Mouse (Mus musculus) CH12.LX (cell line): ENCODE results near the gene Tmem259. TPM values are rescaled to one million over a fixed set of nuclear protein-coding genes. Genes with fewer than 3 reads are reported as not detected.

Experiments
- DNase-seq: peaks from one replicate; pipeline ENCODE4 v3.0.0-alpha.2; 2013; ENCODE audit errors: extremely low read depth
- H3K27ac ChIP-seq: 2 replicates; pipeline ENCODE4 v1.5.1; 2012; ENCODE audit warnings: low read depth, mild to moderate bottlenecking, control low read depth, moderate library complexity; ENCODE audit not compliant: insufficient read depth
- H3K27me3 ChIP-seq: replicated peaks from 2 replicates; pipeline ENCODE3; 2012; ENCODE audit warnings: inconsistent platforms
- H3K36me3 ChIP-seq, 2 experiments: replicated peaks in 1 of 2; 2 replicates each; pipeline versions ENCODE3 to v1.6.1; 2012; ENCODE audit warnings: inconsistent platforms in 1 of 2, low read length in 1 of 2, mild to moderate bottlenecking in 1 of 2, mixed read lengths in 1 of 2, moderate library complexity in 1 of 2; ENCODE audit not compliant: control insufficient read depth in 1 of 2, insufficient read depth in 1 of 2
- H3K4me1 ChIP-seq, 2 experiments: 2 replicates each; pipeline ENCODE4 v1.6.1; 2012; ENCODE audit warnings: inconsistent platforms in 1 of 2, moderate library complexity in 1 of 2; ENCODE audit not compliant: insufficient read depth in 2 of 2, control insufficient read depth in 1 of 2
- H3K4me2 ChIP-seq: 2 replicates; pipeline ENCODE4 v1.6.1; 2012; ENCODE audit warnings: low read depth, mild to moderate bottlenecking, control low read depth; ENCODE audit not compliant: poor library complexity, insufficient read depth, severe bottlenecking
- H3K4me3 ChIP-seq, 3 experiments: fragments of 150-350 bp in 1 of 3; sonication (generic) in 1 of 3; replicated peaks in 1 of 3; 2 replicates each; pipeline versions ENCODE3 to v1.5.1; 2011 to 2012; ENCODE audit warnings: low read depth in 2 of 3, low read length in 2 of 3, mild to moderate bottlenecking in 2 of 3, moderate library complexity in 2 of 3, control low read depth in 1 of 3, improper control_type of control experiment in 1 of 3, inconsistent platforms in 1 of 3, mixed read lengths in 1 of 3; ENCODE audit not compliant: poor library complexity in 1 of 3
- H3K79me2 ChIP-seq: replicated peaks from 2 replicates; pipeline ENCODE4 v1.6.1; 2012; ENCODE audit warnings: mild to moderate bottlenecking, moderate library complexity; ENCODE audit not compliant: control insufficient read depth, poor library complexity, insufficient read depth, severe bottlenecking; ENCODE audit errors: extremely low read depth
- H3K9ac ChIP-seq: 2 replicates; pipeline ENCODE4 v1.6.1; 2012; ENCODE audit warnings: low read depth, mild to moderate bottlenecking, control low read depth, moderate library complexity; ENCODE audit not compliant: insufficient read depth
- H3K9me3 ChIP-seq: replicated peaks from 2 replicates; pipeline ENCODE3; 2012; ENCODE audit warnings: low read length, inconsistent platforms, mixed read lengths
- CHD2 ChIP-seq: IDR thresholded peaks from 2 replicates; pipeline ENCODE4 v1.6.1; 2011; ENCODE audit warnings: low read length, improper control_type of control experiment
- CTCF ChIP-seq, 2 experiments: IDR thresholded peaks in 1 of 2; conservative IDR thresholded peaks in 1 of 2; 2 replicates each; pipeline ENCODE4 v1.5.1; 2011 to 2012; ENCODE audit warnings: low read depth in 2 of 2, low read length in 2 of 2, improper control_type of control experiment in 1 of 2, inconsistent platforms in 1 of 2, mild to moderate bottlenecking in 1 of 2, moderate library complexity in 1 of 2
- E2F4 ChIP-seq: IDR thresholded peaks from 2 replicates; pipeline ENCODE4 v1.6.1; 2011; ENCODE audit warnings: low read depth, low read length, improper control_type of control experiment; ENCODE audit not compliant: insufficient replicate concordance
- HCFC1 ChIP-seq: IDR thresholded peaks from 2 replicates; pipeline ENCODE4 v1.6.1; 2012; ENCODE audit warnings: low read depth, mild to moderate bottlenecking, inconsistent platforms, low read length, improper control_type of control experiment
- KAT2A ChIP-seq: IDR thresholded peaks from 2 replicates; pipeline ENCODE4 v1.6.1; 2012; ENCODE audit warnings: low read length, improper control_type of control experiment, inconsistent platforms; ENCODE audit not compliant: insufficient replicate concordance
- MEF2A ChIP-seq: IDR thresholded peaks from 2 replicates; pipeline ENCODE4 v1.6.1; 2014; ENCODE audit warnings: low read depth, mild to moderate bottlenecking, inconsistent platforms, low read length, improper control_type of control experiment, borderline replicate concordance
- MYC ChIP-seq: IDR thresholded peaks from 2 replicates; pipeline ENCODE4 v1.6.1; 2011; ENCODE audit warnings: low read depth, mild to moderate bottlenecking, improper control_type of control experiment, low read length
- NELFE ChIP-seq: IDR thresholded peaks from 2 replicates; pipeline ENCODE4 v1.6.1; 2011; ENCODE audit warnings: low read depth, low read length, improper control_type of control experiment
- PAX5 ChIP-seq: IDR thresholded peaks from 2 replicates; pipeline ENCODE4 v1.6.1; 2012; ENCODE audit warnings: low read length, inconsistent platforms, mixed read lengths
- RCOR1 ChIP-seq: conservative IDR thresholded peaks from 2 replicates; pipeline ENCODE4 v1.6.1; 2012; ENCODE audit warnings: low read depth, mild to moderate bottlenecking, inconsistent platforms, low read length, improper control_type of control experiment
- SIN3A ChIP-seq: IDR thresholded peaks from 2 replicates; pipeline ENCODE4 v1.6.1; 2012; ENCODE audit warnings: low read length, improper control_type of control experiment, inconsistent platforms
- SMC3 ChIP-seq: IDR thresholded peaks from 2 replicates; pipeline ENCODE4 v1.6.1; 2011; ENCODE audit warnings: low read depth, low read length, improper control_type of control experiment
- UBTF ChIP-seq: IDR thresholded peaks from 2 replicates; pipeline ENCODE4 v1.6.1; 2012; ENCODE audit warnings: low read depth, mild to moderate bottlenecking, inconsistent platforms, low read length, improper control_type of control experiment, moderate library complexity
- USF1 ChIP-seq: IDR thresholded peaks from 2 replicates; pipeline ENCODE4 v1.6.1; 2014; ENCODE audit warnings: low read depth, mild to moderate bottlenecking, inconsistent platforms, low read length, improper control_type of control experiment
- dilution Hi-C: fragments of 300-500 bp; cut with MboI; formaldehyde crosslinking; loops from 2 replicates; pipeline ENCODE4 v1.14.3; 2020; ENCODE audit warnings: low sequenced_read_pairs; ENCODE audit not compliant: extremely low pct_unique_long_range_greater_than_20kb, extremely low pct_ligation_motif_present
- in situ Hi-C: fragments of 300-500 bp; cut with MboI; formaldehyde crosslinking; loops from 3 replicates; pipeline ENCODE4 v1.14.3; 2019; ENCODE audit warnings: low sequenced_read_pairs, low pct_ligation_motif_present, low pct_unique_long_range_greater_than_20kb, mixed read lengths
- polyA plus RNA-seq: library from polyadenylated mRNA; unstranded; fragments of >175 nt; gene quantifications from 2 replicates; pipeline ENCODE4 v1.2.1, GENCODE M21; 2012; ENCODE audit warnings: low read depth; ENCODE audit not compliant: insufficient read length
- total RNA-seq, 2 experiments: library from RNA; depleted of rRNA; stranded (reverse); fragments of 300-350 nt in 1 of 2; fragments of >200 nt in 1 of 2; gene quantifications; 2 replicates each; pipeline ENCODE4 v1.2.3; 2012 to 2014

Tmem259 gene
- total and polyA plus RNA-seq, 3 experiments: 50.1 to 84.2 (median 71.7) TPM

DNA sequence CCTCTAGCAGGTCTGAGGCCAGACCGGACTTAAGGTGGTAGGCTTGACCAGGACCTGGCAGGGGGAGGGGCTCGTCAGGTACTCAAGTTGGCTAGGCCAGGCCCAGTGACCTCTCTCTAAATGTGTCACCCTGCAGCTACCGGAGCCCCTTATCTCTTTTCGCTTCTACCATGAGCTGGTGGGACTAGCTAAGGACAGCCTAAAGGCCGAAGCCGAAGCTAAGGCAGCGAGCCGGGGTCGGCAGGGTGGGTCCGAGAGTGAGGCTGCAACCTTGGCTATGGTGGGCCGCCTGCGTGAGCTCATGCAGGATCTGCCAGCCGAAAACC is 44.4 kb upstream of the Tmem259 start:
- no peaks in the 10 kb centered on the region for H3K27me3 ChIP-seq
- H3K36me3 ChIP-seq: peaks cover 58 to 74% of the 10 kb centered on the region in 2 experiments
- TF ChIP-seq E2F4: no peak
- TF ChIP-seq KAT2A: no peak
- TF ChIP-seq MEF2A: no peak
- no peak for TF ChIP-seq MYC
- no peak for DNase-seq
- dilution Hi-C loops: no loop called here
- H3K79me2 ChIP-seq: no peaks in the 10 kb centered on the region
- no peak overlapping the region for H3K4me3 ChIP-seq
- no peak overlapping the region for H3K4me2 ChIP-seq
- no peaks in the 10 kb centered on the region for H3K9me3 ChIP-seq
- H3K27ac ChIP-seq: no peak overlapping the region
- in situ Hi-C loops: no loop called here
- peaks cover 39 to 68% of the 10 kb centered on the region in 2 experiments for H3K4me1 ChIP-seq
- no peak overlapping the region for H3K9ac ChIP-seq

DNA sequence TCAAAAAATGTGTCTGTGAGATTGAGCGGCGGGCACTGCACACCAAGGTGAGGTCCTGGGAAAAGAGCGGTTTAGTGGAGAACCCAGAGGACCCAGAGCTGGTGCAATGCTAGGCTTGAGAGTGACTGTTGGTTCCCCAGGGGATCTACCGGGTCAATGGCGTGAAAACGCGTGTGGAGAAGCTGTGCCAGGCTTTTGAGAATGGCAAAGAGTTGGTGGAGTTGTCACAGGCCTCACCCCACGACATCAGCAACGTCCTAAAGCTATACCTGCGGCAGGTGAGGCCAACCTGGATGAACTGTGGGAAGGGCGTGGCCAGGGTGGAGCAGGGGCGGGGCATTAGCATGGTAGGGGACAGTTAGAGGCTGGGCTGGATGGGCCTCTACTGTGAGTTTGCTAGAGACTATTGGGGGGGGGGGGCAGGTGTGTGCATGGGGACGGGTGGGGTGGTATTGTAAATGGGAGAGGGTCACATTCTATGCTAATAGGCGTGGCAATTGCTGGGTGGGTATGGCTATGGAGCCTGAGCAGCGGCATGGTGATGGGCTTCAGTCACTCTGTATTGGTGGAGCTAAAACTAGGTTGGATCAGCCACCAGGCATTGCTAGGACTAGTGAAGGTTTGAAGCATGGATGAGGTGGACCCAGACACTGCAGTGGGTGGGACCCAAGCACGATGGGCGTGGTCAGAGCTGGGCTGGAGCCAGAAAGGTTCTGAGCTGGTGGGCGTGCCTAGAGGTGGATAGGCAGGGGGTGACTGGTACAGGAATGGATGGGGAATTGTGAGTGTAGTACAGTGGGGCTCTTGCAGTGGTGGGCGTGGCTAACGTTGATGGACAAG is 43.8 kb upstream of the Tmem259 start:
- Histone ChIP-seq H3K4me1 (peaks cover 41 to 66% of the 10 kb centered on the region in 2 experiments), H3K27me3 (no peaks in the 10 kb centered on the region), H3K9me3 (no peaks in the 10 kb centered on the region), H3K9ac (no peak overlapping the region), H3K36me3 (peaks cover 58 to 76% of the 10 kb centered on the region in 2 experiments), H3K4me2 (no peak overlapping the region)
- dilution Hi-C loops: no loop called here
- DNase-seq: no peak
- TF ChIP-seq SMC3 (no peak), NELFE (no peak), USF1 (no peak), CHD2 (no peak), UBTF (no peak), E2F4 (no peak), RCOR1 (no peak), KAT2A (no peak), SIN3A (no peak), CTCF (conservative IDR thresholded peaks at IDR 0.05 in 1 of 2, IDR thresholded peaks at IDR 0.05 in 1 of 2; ENCODE audit: low read depth in 2 of 2, low read length in 2 of 2) (no peak)
- TF ChIP-seq, all 38 proteins: peak for 0
- in situ Hi-C loops: no loop called here
- no peak overlapping the region for H3K27ac ChIP-seq
- no peak overlapping the region for H3K4me3 ChIP-seq
- H3K79me2 ChIP-seq: no peaks in the 10 kb centered on the region

DNA sequence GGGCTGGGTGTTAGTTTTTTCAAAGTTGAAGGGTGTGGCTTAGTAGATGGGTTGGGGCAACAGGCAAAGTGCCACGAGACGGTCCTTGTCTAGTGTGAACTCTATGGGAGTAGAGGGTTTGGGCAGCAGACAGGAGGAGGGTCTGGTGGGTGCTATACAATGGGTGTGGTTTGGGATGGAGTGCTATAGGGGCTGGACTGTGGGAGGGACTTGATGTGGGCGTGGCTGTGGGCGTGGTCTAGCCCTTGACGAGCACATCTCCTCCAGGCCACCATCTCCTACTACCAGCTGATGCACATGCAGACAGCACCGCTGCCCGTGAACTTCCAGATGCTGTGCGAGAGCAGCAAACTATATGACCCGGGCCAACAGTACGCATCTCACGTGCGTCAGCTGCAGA is 41.8 kb upstream of the Tmem259 start:
- peak; percentile 62 for DNase-seq
- TF ChIP-seq PAX5: no peak
- no peak for TF ChIP-seq HCFC1
- dilution Hi-C loops: no loop called here

More for the DNA sequence above, 41.8 kb upstream of the Tmem259 start:
- in situ Hi-C loops: no loop called here
- H3K9me3 ChIP-seq: no peaks in the 10 kb centered on the region
- H3K79me2 ChIP-seq: no peaks in the 10 kb centered on the region
- no peaks in the 10 kb centered on the region for H3K27me3 ChIP-seq
- H3K27ac ChIP-seq: no peak overlapping the region
- no peak overlapping the region for H3K4me3 ChIP-seq
- H3K9ac ChIP-seq: no peak overlapping the region
- H3K4me1 ChIP-seq: peaks cover 31 to 47% of the 10 kb centered on the region in 2 experiments
- peaks cover 66 to 82% of the 10 kb centered on the region in 2 experiments for H3K36me3 ChIP-seq
- no peak overlapping the region for H3K4me2 ChIP-seq
